Mouse (Mus musculus): ENCODE measurements around the gene Matn4. TPM values are rescaled to one million over a fixed set of nuclear protein-coding genes. Genes with fewer than 3 reads are reported as not detected.

Matn4 gene
- polyA plus RNA-seq, 1 experiment from 2014 or later = 192 TPM

GRCm38 (mm10) chr2:164443051-164443437, 38.1 kb upstream of the Matn4 start:
- Histone ChIP-seq H3K9me3 (no peaks in the 10 kb centered on the region), H3K4me3 (peak overlapping the region; percentile 72), H3K9ac (peak overlapping the region; percentile 88), H3K36me3 (no peaks in the 10 kb centered on the region), H3K27me3 (peaks cover 10% of the 10 kb centered on the region; the same call in 1 of the 2 replicates), H3K27ac (peak overlapping the region; percentile 74), H3K4me2 (replicated peaks) (peak overlapping the region; percentile 86), H3K4me1 (peaks cover 51% of the 10 kb centered on the region)
- under 1% methylated on average over 26 of the region's 26 CpGs for WGBS
- ATAC-seq (ENCODE audit: low FRiP score, low read depth) = peak; percentile 89

GRCm38 (mm10) chr2:164442315-164443050, 37.5 kb upstream of the Matn4 start:
- H3K27ac ChIP-seq = peak overlapping the region; percentile 74
- ATAC-seq (ENCODE audit: low FRiP score, low read depth) = peak; percentile 44; the same call in 1 of the 2 replicates
- H3K27me3 ChIP-seq = peaks cover 10% of the 10 kb centered on the region; the same call in 1 of the 2 replicates
- peak overlapping the region; percentile 88 for H3K9ac ChIP-seq
- H3K4me3 ChIP-seq = peak overlapping the region; percentile 72
- 2% methylated on average over 29 of the region's 29 CpGs for WGBS
- H3K36me3 ChIP-seq = no peaks in the 10 kb centered on the region
- no peaks in the 10 kb centered on the region for H3K9me3 ChIP-seq
- peak overlapping the region; percentile 86 for H3K4me2 ChIP-seq (replicated peaks)
- peaks cover 56% of the 10 kb centered on the region for H3K4me1 ChIP-seq

GRCm38 (mm10) chr2:164441731-164442130, 36.8 kb upstream of the Matn4 start:
- no peak for ATAC-seq (ENCODE audit: low FRiP score, low read depth)
- peaks cover 64% of the 10 kb centered on the region for H3K4me1 ChIP-seq
- WGBS = 27% methylated on average over 7 of the region's 7 CpGs

GRCm38 (mm10) chr2:164441155-164441554, 36.2 kb upstream of the Matn4 start:
- no peak for ATAC-seq (ENCODE audit: low FRiP score, low read depth)
- 37% methylated on average over 8 of the region's 8 CpGs for WGBS
- peaks cover 10% of the 10 kb centered on the region; the same call in 1 of the 2 replicates for H3K27me3 ChIP-seq

More at GRCm38 (mm10) chr2:164441731-164442130, 36.8 kb upstream of the Matn4 start:
- Histone ChIP-seq H3K36me3 (no peaks in the 10 kb centered on the region), H3K4me2 (replicated peaks) (peak overlapping the region; percentile 86), H3K9ac (peak overlapping the region; percentile 88), H3K9me3 (no peaks in the 10 kb centered on the region), H3K4me3 (peak overlapping the region; percentile 72), H3K27ac (no peak overlapping the region), H3K27me3 (peaks cover 10% of the 10 kb centered on the region; the same call in 1 of the 2 replicates)

DNA sequence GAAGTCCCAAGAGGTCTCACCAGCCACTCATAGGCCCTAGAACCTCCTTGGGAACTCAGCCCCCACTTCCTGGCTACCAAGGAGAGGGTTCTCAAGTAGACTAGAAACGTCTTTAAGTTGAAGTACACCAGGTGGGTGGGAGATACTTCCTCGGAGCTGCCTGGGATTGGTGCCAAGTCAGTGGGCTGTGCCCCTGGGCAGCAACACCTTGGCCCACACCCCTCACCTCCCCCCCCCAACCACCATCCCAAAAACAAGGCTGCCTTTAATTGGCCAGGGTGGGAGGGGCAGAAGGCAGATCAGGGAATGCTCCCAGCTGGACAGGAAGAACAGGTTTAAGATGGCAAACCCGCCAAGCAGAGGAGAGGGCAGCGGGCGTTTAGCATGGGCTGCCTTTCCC, 35.4 kb upstream of the Matn4 start:
- Histone ChIP-seq H3K4me3 (no peak overlapping the region), H3K9me3 (no peaks in the 10 kb centered on the region), H3K27ac (no peak overlapping the region), H3K9ac (no peak overlapping the region), H3K36me3 (no peaks in the 10 kb centered on the region), H3K4me2 (replicated peaks) (peak overlapping the region; percentile 30), H3K27me3 (peaks cover 7% of the 10 kb centered on the region; the same call in 1 of the 2 replicates), H3K4me1 (peaks cover 78% of the 10 kb centered on the region)
- WGBS = 53% methylated on average over 5 of the region's 5 CpGs
- no peak for ATAC-seq (ENCODE audit: low FRiP score, low read depth)

More at GRCm38 (mm10) chr2:164441155-164441554, 36.2 kb upstream of the Matn4 start:
- Histone ChIP-seq H3K36me3 (no peaks in the 10 kb centered on the region), H3K4me3 (peak overlapping the region; percentile 72), H3K4me1 (peaks cover 70% of the 10 kb centered on the region), H3K27ac (no peak overlapping the region), H3K4me2 (replicated peaks) (peak overlapping the region; percentile 86), H3K9me3 (no peaks in the 10 kb centered on the region), H3K9ac (peak overlapping the region; percentile 51)

- no peak for ATAC-seq (ENCODE audit: low FRiP score, low read depth)
- Histone ChIP-seq H3K27ac (no peak overlapping the region), H3K4me3 (no peak overlapping the region), H3K27me3 (peaks cover 7% of the 10 kb centered on the region; the same call in 1 of the 2 replicates), H3K36me3 (no peaks in the 10 kb centered on the region), H3K4me1 (peaks cover 91% of the 10 kb centered on the region), H3K9me3 (no peaks in the 10 kb centered on the region), H3K4me2 (replicated peaks) (no peak overlapping the region), H3K9ac (no peak overlapping the region)
- WGBS = 64% methylated on average over 3 of the region's 3 CpGs
These were observed 34.1 kb upstream of the Matn4 start for GRCm38 (mm10) chr2:164439001-164439421.

DNA sequence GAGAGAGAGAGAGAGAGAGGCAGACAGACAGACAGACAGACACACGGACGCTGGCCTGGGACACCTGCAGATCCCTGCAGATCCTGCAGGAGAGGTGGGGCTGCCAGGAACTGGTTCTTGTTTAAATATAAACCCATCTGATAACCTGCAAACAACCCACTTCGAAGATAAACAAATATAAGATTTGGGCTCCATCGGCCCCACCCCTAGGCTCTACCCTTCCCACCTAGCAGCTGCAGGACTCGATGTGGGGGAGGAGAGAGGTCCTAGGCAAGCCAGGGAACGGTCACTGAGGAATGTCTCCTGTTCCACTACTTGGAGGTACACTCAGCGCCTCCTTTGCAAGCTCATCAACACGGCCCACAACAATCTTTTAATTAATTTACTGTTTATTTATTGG, 33.3 kb upstream of the Matn4 start:
- Histone ChIP-seq H3K36me3 (no peaks in the 10 kb centered on the region), H3K27me3 (peaks cover 7% of the 10 kb centered on the region; the same call in 1 of the 2 replicates), H3K9me3 (no peaks in the 10 kb centered on the region), H3K4me1 (peaks cover 92% of the 10 kb centered on the region), H3K4me3 (no peak overlapping the region), H3K9ac (no peak overlapping the region), H3K27ac (no peak overlapping the region), H3K4me2 (replicated peaks) (no peak overlapping the region)
- 40% methylated on average over 8 of the region's 8 CpGs for WGBS
- no peak for ATAC-seq (ENCODE audit: low FRiP score, low read depth)

- peaks cover 7% of the 10 kb centered on the region; the same call in 1 of the 2 replicates for H3K27me3 ChIP-seq
- 37% methylated on average over 6 of the region's 6 CpGs for WGBS
- H3K36me3 ChIP-seq = no peaks in the 10 kb centered on the region
- H3K27ac ChIP-seq = no peak overlapping the region
- H3K9me3 ChIP-seq = no peaks in the 10 kb centered on the region
- H3K4me3 ChIP-seq = no peak overlapping the region
- peaks cover 96% of the 10 kb centered on the region for H3K4me1 ChIP-seq
- no peak overlapping the region for H3K4me2 ChIP-seq (replicated peaks)
- no peak overlapping the region for H3K9ac ChIP-seq
- ATAC-seq (ENCODE audit: low FRiP score, low read depth) = no peak
These were observed 32.8 kb upstream of the Matn4 start for GRCm38 (mm10) chr2:164437710-164438109.

- 0 out of 2 replicates have a peak, but pooled peaks have one; percentile 17 for ATAC-seq (ENCODE audit: low FRiP score, low read depth)
These were observed 32.0 kb upstream of the Matn4 start for GRCm38 (mm10) chr2:164436961-164437360.

GRCm38 (mm10) chr2:164436215-164436913, 31.4 kb upstream of the Matn4 start:
- Histone ChIP-seq H3K9me3 (no peaks in the 10 kb centered on the region), H3K27ac (peak overlapping the region; percentile 63), H3K4me2 (replicated peaks) (peak overlapping the region; percentile 33), H3K9ac (peak overlapping the region; percentile 9; the same call in 1 of the 2 replicates), H3K27me3 (peaks cover 3% of the 10 kb centered on the region; the same call in 1 of the 2 replicates), H3K36me3 (no peaks in the 10 kb centered on the region), H3K4me3 (no peak overlapping the region), H3K4me1 (peaks cover 99% of the 10 kb centered on the region)
- 15% methylated on average over 8 of the region's 8 CpGs for WGBS
- no peak for ATAC-seq (ENCODE audit: low FRiP score, low read depth)

More at GRCm38 (mm10) chr2:164436961-164437360, 32.0 kb upstream of the Matn4 start:
- Histone ChIP-seq H3K36me3 (no peaks in the 10 kb centered on the region), H3K4me2 (replicated peaks) (peak overlapping the region; percentile 33; the same call in 1 of the 2 replicates), H3K4me3 (no peak overlapping the region), H3K27ac (peak overlapping the region; percentile 63), H3K4me1 (peaks cover 99% of the 10 kb centered on the region), H3K27me3 (peaks cover 7% of the 10 kb centered on the region; the same call in 1 of the 2 replicates), H3K9ac (peak overlapping the region; percentile 9; the same call in 1 of the 2 replicates), H3K9me3 (no peaks in the 10 kb centered on the region)
- 57% methylated on average over 3 of the region's 3 CpGs for WGBS

DNA sequence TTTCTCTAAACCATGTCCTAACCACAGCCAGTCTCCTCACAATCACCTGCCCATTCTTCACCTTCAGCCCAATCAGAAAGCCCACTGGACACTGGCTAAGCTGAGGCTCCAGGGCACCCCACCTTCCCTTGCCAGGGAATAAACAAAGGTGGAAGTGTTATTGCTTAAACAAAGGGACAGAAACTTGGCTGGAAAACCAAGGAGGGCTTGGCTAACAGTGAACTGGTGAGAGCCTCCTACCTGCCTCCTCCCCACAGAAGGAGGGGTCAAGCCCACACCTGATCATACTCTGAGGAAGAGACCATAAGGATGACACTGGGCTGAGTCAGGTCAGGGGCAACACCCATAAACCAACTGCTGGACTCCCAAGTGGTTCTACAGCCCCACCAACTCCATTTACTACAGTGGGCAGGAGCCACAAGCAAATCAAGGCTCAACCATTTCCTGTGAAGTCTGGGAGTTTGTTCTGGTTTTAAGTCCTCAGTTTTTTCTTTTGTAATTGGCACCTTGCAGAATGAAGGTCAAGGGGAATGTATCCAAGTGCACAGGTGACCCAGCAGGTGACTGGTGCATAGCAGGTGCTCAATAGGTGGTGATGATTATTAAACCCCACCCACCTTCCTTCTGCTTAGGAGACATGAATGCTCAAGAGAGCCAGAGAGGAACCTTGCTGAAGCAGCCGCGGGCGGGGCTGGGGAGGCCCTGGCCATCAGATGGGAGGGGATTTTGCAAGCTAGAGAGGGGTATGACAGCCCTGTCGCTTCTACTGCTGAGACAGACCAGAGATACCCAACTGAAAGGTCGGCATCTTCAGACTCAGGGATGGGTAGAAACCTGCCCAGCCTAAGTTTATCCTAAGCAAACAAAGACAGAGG, 30.5 kb upstream of the Matn4 start:
- no peak overlapping the region for H3K4me3 ChIP-seq
- no peaks in the 10 kb centered on the region for H3K36me3 ChIP-seq
- WGBS = 33% methylated on average over 5 of the region's 5 CpGs
- peak overlapping the region; percentile 2; the same call in 1 of the 2 replicates for H3K27ac ChIP-seq
- no peak for ATAC-seq (ENCODE audit: low FRiP score, low read depth)
- H3K9me3 ChIP-seq = no peaks in the 10 kb centered on the region
- H3K4me2 ChIP-seq (replicated peaks) = no peak overlapping the region
- no peaks in the 10 kb centered on the region for H3K27me3 ChIP-seq
- H3K4me1 ChIP-seq = peaks cover 99% of the 10 kb centered on the region
- no peak overlapping the region for H3K9ac ChIP-seq
